Mouse (Mus musculus) cortical plate, adult 2 months (tissue): Measurements from ENCODE around the gene Rps15. TPM values are rescaled to one million over a fixed set of nuclear protein-coding genes. Genes with fewer than 3 reads are reported as not detected.

ENCODE experiments used
- H3K27ac ChIP-seq: fragments of 200-500 bp; 2 replicates; pipeline ENCODE4 v1.5.1; 2012; ENCODE audit warnings: low read length, control low read depth, inconsistent platforms; ENCODE audit not compliant: insufficient read depth
- H3K4me1 ChIP-seq: fragments of 200-500 bp; 2 replicates; pipeline ENCODE4 v1.6.1; 2011; ENCODE audit warnings: low read length; ENCODE audit not compliant: control insufficient read depth, insufficient read depth
- H3K4me3 ChIP-seq: fragments of 200-500 bp; 2 replicates; pipeline ENCODE4 v1.5.1; 2011; ENCODE audit warnings: mild to moderate bottlenecking, low read length, control low read depth; ENCODE audit not compliant: insufficient read depth
- CTCF ChIP-seq: fragments of 200-500 bp; IDR thresholded peaks from 2 replicates; pipeline ENCODE4 v1.5.1; 2011; ENCODE audit warnings: mild to moderate bottlenecking, control low read depth, low read length; ENCODE audit not compliant: insufficient read depth; ENCODE audit errors: extremely low read depth
- POLR2A ChIP-seq: fragments of 200-500 bp; IDR thresholded peaks from 2 replicates; pipeline ENCODE4 v1.6.1; 2011; ENCODE audit warnings: mild to moderate bottlenecking, low read length, control low read depth; ENCODE audit not compliant: insufficient read depth; ENCODE audit errors: extremely low read depth
- polyA plus RNA-seq: library from polyadenylated mRNA; depleted of rRNA; stranded (reverse); fragments of >200 nt; gene quantifications from 2 replicates; pipeline ENCODE4 v1.2.3, GENCODE M21; 2012

The Rps15 gene
- polyA plus RNA-seq, 1 experiment = 2,263 TPM

DNA sequence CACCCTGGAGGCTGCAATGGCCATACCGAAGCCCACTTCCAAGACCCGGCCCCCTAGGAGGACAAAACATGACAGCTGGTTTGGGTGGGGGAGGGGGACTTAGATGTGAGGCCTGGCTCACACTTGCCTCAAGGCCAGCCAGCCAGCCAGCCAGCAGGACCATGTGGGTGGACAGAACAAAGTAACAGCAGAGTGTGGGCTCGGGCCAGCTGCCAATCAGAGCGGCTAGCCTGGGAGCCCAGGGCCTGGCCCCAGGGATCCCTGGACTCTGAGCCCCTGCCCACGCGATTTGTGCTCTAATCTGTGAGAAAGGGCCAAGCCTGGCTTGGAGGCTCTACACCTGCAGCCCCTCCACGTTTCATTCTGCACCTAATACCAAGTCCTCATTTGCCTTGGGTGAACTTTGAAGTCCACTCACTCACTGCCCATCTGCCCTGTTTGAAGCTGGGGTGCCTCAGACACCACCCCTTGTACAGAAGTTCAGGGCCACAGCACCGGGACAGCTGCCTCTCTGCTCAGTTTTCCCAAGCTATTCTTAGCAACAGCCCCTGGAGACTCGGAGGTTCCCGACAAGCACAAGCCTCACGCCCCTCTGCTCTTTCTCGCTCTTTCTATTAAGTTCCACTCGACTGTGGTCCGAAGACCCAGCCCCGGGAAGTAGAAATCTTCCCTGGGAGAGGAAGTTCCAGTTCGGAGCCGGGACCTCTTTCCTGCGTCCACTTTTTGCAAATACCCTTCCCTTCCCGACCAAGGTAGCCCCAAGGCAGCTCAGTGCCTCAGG is 32.2 kb upstream of the Rps15 start:
- Histone ChIP-seq H3K4me1 (no peaks in the 10 kb centered on the region), H3K4me3 (peak overlapping the region; percentile 48), H3K27ac (peak overlapping the region; percentile 85)
- no peak for TF ChIP-seq CTCF
- TF ChIP-seq POLR2A = peak; percentile 7; the same call in 1 of the 2 replicates

- TF ChIP-seq POLR2A (peak; percentile 55; the same call in 1 of the 2 replicates), CTCF (no peak)
- H3K4me1 ChIP-seq = no peaks in the 10 kb centered on the region; the same call in 1 of the 2 replicates
These were observed 31.3 kb upstream of the Rps15 start, which contains the start of the genes Gamt and Dazap1 for GRCm38 (mm10) chr10:80260642-80261584. TSS of gene Gamt (minus strand) at chr10:80261012. TSS of gene Dazap1 (plus strand) at chr10:80261486.

DNA sequence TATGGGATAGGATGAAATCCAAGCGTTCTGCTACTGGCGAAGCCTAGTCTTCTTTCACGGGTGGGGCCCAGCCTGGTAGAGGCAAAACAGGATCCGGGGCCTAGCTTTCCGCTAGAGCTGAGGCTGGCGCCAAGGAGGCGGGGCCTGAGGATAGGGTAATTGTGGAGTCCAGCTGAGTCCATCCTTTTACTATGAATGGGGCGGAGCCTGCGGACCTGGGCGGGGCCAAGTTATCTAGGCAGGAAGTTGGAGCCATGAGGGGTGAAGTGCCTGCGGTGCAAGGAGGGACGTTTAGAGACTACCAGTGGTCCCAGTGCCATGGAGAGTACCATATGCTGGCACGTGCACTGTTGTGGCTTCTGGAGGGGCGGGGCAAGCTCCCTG is 30.7 kb upstream of the Rps15 start:
- TF ChIP-seq CTCF (no peak), POLR2A (0 out of 2 replicates have a peak, but pooled peaks have one; percentile 41)
- Histone ChIP-seq H3K4me1 (no peaks in the 10 kb centered on the region; the same call in 1 of the 2 replicates), H3K4me3 (peak overlapping the region; percentile 48), H3K27ac (peak overlapping the region; percentile 58)

More at GRCm38 (mm10) chr10:80260642-80261584, 31.3 kb upstream of the Rps15 start, which contains the start of the genes Gamt and Dazap1:
- H3K4me3 ChIP-seq = peak within 1 kb of the TSS; percentile 48
- peak within 1 kb of the TSS; percentile 85 for H3K27ac ChIP-seq

DNA sequence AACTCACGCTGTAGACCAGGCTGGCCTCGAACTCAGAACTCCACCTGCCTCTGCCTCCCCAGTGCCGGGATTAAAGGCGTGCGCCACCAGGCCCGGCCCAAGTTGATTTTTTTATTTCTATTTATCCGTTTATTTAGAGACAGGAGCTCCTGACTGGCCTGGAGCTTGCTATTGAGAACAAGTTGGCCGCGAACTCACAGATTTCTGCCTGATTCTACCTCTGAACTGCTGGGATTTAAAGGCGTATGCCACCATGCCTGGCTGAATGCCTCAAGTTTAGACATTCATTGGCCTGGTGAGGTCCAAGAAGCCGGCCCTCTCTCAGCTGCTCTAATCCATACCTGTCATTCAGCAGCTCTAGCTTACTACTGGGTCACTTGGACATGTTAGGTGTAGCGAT is 30.1 kb upstream of the Rps15 start:
- no peak overlapping the region for H3K27ac ChIP-seq

GRCm38 (mm10) chr10:80262776-80263365 is 29.4 kb upstream of the Rps15 start:
- peaks cover 5% of the 10 kb centered on the region for H3K4me1 ChIP-seq
- no peak overlapping the region for H3K27ac ChIP-seq
- H3K4me3 ChIP-seq = no peak overlapping the region
- TF ChIP-seq CTCF = no peak
- no peak for TF ChIP-seq POLR2A

More for the DNA sequence above, 30.1 kb upstream of the Rps15 start:
- H3K4me1 ChIP-seq = no peaks in the 10 kb centered on the region; the same call in 1 of the 2 replicates
- TF ChIP-seq CTCF = no peak
- no peak for TF ChIP-seq POLR2A
- H3K4me3 ChIP-seq = no peak overlapping the region; the same call in 1 of the 2 replicates

- Histone ChIP-seq H3K4me1 (peaks cover 6% of the 10 kb centered on the region), H3K27ac (peak overlapping the region; percentile 78; the same call in 1 of the 2 replicates), H3K4me3 (peak overlapping the region; percentile 70)
- TF ChIP-seq POLR2A = peak; percentile 47
- TF ChIP-seq CTCF = no peak
These were observed 27.7 kb upstream of the Rps15 start for GRCm38 (mm10) chr10:80264341-80265148.

DNA sequence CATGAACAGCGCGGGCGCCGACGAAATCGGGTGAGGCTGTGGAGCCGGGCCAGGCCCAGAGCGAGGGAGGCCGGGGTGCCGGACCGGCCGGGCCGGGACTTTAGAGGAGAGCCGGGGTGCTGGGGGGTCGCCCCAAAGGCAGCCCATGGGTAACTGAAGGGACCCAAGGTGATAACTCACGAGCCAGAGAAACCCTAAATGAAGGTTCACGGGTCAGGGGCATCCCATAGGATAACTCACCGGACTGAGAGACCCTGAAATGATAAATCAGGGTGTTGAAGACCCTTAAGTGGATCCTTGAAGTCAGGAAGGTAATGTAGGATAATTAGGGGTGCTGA is 27.1 kb upstream of the Rps15 start:
- peaks cover 6% of the 10 kb centered on the region for H3K4me1 ChIP-seq
- H3K27ac ChIP-seq = peak overlapping the region; percentile 76; the same call in 1 of the 2 replicates
- TF ChIP-seq POLR2A = no peak
- TF ChIP-seq CTCF = no peak
- H3K4me3 ChIP-seq = peak overlapping the region; percentile 70

DNA sequence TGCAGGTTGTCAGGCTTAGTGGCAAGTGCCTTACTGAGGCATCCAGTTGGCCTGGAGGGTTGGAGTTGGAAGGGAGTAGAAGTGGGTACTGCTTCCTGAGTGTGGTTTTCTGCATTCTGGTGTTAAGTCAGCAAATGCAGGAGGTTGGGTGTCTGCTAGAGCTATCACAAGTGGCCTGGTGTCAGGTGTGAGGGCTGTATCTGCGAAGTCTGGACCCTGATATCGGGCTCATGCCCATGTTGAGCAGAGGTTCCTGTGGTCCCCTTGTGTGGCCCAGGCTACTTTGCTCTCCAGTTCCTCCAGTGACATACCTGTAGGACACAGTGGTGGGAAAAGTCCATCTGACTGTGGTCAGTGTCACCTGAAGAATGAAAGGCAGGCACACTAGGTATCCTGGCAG is 22.2 kb upstream of the Rps15 start:
- H3K4me3 ChIP-seq = no peak overlapping the region
- no peak overlapping the region for H3K27ac ChIP-seq
- H3K4me1 ChIP-seq = peaks cover 16% of the 10 kb centered on the region
- TF ChIP-seq POLR2A (no peak), CTCF (no peak)
